Mouse (Mus musculus): Measurements from ENCODE around the gene Tpm1.
A peak's percentile ranks its signal among the peaks of the same experiment; 100 is the strongest.

Gene Tpm1

GRCm38 (mm10) chr9:67049086-67049824 lies at the start of gene Tpm1:
Tpm1 (minus strand) TSS chr9:67049406.
- DNase-seq (ENCODE audit: low read depth, low spot score) = peak; percentile 37

- no peak for DNase-seq (ENCODE audit: low read depth, low spot score)
Measured at GRCm38 (mm10) chr9:67094371-67094770, 45.2 kb upstream of the Tpm1 start.

GRCm38 (mm10) chr9:67092210-67092609 lies 43.0 kb upstream of the Tpm1 start:
- DNase-seq (ENCODE audit: low read depth, low spot score) = no peak

DNA sequence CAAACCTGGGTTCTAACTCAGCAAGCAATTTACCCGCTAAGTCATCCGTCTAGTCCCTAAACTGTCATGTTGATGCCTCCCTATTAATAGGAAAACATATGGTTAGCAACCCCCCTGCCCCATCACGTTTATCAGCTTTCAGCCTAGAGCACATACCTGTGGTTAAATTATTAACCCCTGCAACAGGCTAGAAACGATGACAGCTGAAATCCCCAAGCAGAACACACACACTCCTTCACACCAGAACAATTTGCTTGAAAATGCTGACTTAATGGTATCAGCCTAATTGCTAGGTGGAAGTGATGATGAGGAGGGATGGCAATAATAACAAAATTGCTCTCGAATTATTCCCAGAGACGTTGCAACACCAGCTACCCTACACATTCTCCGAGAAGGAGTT lies 42.4 kb upstream of the Tpm1 start:
- no peak for DNase-seq (ENCODE audit: low read depth, low spot score)

DNA sequence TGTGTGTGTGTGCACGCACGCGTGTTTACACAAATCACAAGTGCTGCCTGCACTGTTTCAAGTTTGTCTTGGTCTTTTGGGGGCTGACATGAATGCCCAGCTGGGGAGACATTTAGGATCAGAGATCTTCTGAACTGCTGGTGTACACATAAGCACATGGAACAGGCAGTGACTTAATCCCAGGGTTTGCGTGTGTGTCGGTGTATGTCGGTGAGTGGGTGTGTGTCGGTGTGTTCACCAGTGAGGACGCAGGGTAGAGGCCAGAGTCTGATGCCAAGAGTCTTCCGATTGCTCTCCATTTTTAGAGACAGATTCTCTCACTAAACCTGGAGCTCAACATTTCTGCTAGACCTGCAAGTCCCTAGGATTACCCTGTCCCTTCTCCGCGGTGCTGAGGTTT lies 41.9 kb upstream of the Tpm1 start:
- no peak for DNase-seq (ENCODE audit: low read depth, low spot score)

- no peak for DNase-seq (ENCODE audit: low read depth, low spot score)
Measured at GRCm38 (mm10) chr9:67090633-67091045, 41.4 kb upstream of the Tpm1 start.

DNA sequence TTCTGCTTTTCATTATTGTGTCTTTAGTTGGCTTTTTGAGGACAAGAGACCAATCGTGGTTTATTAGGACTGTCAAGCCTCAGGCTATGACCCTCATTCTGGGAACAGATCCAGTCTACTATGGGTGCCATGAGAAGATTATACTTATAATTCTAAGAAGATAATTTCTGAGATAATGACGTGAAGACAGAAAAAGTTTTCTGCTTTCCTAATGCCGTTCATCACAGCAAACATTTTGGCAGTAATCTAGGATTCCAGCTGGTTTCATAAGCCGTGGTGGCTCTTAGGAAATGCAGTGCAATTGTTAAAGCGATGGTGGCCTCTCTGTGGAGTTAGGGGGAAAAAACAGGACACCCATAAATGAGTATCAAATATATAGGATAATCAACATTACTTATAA lies 40.0 kb upstream of the Tpm1 start:
- DNase-seq (ENCODE audit: low read depth, low spot score) = no peak

- no peak for DNase-seq (ENCODE audit: low read depth, low spot score)
Measured at GRCm38 (mm10) chr9:67083801-67084200, 34.6 kb upstream of the Tpm1 start.

DNA sequence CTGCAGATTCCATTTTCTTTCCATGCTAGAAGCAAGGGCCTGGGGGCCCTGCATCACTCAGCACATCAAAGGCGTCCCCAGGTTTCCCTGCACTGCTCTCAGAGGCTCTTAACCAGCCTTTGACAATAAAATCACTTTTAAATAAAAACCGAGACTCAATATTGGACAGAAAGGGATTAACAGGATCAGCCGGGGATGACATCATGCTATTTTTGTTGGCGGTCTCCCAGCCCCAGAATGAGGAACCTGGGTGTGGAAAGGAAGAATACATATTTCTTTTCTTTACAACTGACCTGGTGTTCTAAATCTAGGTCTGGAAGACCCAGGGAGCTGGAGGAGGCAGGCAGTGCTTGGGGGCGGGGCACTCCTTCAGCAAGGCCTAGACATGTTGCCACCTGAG lies 32.5 kb upstream of the Tpm1 start:
- no peak for DNase-seq (ENCODE audit: low read depth, low spot score)

- DNase-seq (ENCODE audit: low read depth, low spot score) = no peak
Measured at GRCm38 (mm10) chr9:67077658-67078319, 28.6 kb upstream of the Tpm1 start.

- DNase-seq (ENCODE audit: low read depth, low spot score) = no peak
Measured at GRCm38 (mm10) chr9:67077266-67077657, 28.1 kb upstream of the Tpm1 start.

DNA sequence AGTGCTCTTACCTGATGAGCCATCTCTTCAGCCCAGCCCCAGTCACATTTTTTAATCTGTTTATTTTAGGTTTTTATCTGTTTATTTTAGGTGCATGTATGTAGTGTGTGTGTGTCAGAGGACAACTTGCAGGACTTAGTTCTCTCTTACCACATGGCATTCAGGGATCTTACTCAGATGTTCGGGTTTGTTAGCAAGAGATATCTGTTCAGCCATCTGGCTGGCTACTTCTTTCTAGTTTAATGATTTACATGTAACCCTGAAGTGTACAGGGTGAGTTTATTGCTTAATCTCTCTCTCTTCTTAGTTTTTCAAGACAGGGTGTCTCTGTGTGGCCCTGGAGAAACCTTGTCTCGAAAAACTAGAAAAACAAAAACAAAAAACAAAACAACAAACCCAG lies 23.0 kb upstream of the Tpm1 start:
- DNase-seq (ENCODE audit: low read depth, low spot score) = no peak

DNA sequence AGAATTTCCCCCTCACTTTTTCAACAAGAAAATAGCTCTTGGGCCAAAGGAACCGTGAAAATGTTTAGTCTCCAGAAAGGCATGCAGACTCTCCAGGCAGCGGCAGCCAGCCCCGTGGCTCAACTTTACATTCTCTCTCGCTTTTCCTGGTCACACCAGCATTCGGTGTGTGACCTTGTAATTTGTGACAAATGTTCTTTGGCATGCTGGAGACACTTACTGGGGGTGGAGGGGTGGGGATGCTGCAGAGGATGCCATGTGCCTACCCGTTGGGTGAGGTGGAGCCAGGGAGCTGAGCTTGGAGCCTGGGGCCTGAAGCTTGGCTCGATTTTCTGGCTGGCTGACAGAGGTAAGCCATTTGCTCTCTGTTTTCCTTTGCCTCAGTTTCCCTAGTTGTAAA lies 22.4 kb upstream of the Tpm1 start:
- no peak for DNase-seq (ENCODE audit: low read depth, low spot score)

GRCm38 (mm10) chr9:67071103-67071502 lies 21.9 kb upstream of the Tpm1 start:
- no peak for DNase-seq (ENCODE audit: low read depth, low spot score)

DNA sequence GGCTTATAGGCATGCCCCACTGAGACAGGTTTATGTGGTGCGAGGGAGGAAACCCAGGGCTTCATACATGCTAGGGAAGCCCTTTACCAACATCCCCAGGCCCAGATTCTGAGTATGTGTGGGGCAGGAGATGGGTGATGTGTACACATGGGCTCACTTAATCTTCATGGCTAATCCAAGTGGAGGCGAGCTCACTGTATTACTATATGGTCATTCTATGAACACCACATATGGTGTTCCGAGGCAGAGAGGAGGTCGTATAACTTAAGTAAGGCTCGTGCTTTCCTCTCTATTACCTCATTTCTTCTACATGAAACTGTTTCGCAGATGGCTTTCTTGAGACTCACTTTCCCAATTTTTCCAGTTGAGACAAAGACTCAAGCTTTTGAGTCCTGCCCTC lies 17.4 kb upstream of the Tpm1 start:
- DNase-seq (ENCODE audit: low read depth, low spot score) = no peak

GRCm38 (mm10) chr9:67059714-67060113 lies 10.5 kb upstream of the Tpm1 start:
- DNase-seq (ENCODE audit: low read depth, low spot score) = no peak

DNA sequence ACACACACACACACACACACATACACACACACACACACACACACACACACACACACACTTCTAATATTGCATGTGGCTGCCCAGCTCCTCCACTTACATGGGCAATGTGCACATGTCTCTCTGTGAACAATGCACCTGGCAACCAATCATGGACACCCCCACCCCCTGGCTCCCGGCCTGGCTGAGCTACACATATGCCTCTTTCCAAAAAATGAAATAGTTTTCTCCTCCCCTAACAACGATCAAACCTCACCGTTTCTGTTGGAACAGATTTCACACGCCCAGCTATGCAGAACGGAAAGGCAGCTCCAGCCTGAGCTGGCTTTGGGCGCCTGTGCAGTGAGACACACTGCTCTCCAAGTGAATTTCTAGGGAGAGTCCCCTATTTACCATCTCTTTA lies 9.2 kb upstream of the Tpm1 start:
- DNase-seq (ENCODE audit: low read depth, low spot score) = no peak

- no peak for DNase-seq (ENCODE audit: low read depth, low spot score)
Measured at GRCm38 (mm10) chr9:67050736-67051337, 1.6 kb upstream of the Tpm1 start.

- no peak for DNase-seq (ENCODE audit: low read depth, low spot score)
Measured at GRCm38 (mm10) chr9:67049836-67050235, 630 bp upstream of the Tpm1 start.

DNA sequence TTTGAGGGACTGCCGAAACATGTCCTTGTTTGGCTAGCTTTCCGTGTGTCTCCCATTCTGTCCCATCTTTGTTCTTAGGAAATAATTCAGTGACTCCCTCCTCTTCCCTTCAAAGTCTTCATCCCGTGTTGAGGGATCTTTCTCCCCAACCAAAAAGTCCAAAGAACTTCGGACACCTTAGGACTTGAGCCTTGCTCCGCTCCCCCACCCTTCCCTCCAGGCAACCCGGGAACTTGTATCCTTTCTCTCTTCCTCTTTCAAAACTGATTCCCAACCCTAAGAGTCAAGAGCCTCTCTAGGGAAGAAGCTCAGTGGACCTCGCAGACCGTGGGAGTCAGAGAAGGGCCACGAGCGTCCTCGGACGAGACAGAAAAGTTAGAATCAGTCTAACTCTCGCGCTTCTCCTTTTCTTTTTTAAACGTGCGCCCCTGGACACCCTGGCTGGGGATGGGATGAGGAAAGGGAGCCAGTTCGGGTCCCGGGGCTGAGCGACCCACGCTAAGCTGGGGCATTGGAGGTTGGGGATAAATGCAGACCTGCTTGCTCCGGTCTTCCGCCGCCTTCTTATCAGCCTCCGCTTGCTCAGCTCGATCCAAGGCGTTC lies 622 bp downstream of the Tpm1 start:
- no peak for DNase-seq (ENCODE audit: low read depth, low spot score)

GRCm38 (mm10) chr9:67047606-67048482 lies 1.4 kb downstream of the Tpm1 start:
- peak; percentile 14 for DNase-seq (ENCODE audit: low read depth, low spot score)

Data from CD4-positive helper T cell, adult 2 months (primary cell).